Mouse (Mus musculus) layer of hippocampus, postnatal 14 days (tissue): Measurements from ENCODE around the gene Ccdc188. TPM values are rescaled to one million over a fixed set of nuclear protein-coding genes. Genes with fewer than 3 reads are reported as not detected.
"Not testable (repeated sequence)": the region's sequence is repeated elsewhere in the genome, so short reads cannot be mapped to it uniquely, and the experiment has no call there.

Source experiments
- DNase-seq, 2 experiments: peaks; one replicate each; pipeline ENCODE4 v3.0.0; 2021 to 2022; ENCODE audit warnings: low spot score in 2 of 2, mixed read lengths in 1 of 2
- long read RNA-seq, 2 experiments: library from polyadenylated mRNA; stranded (forward); transcript quantifications; one replicate each; pipeline ENCODE4 v2.0.0; 2021
- total RNA-seq, 2 experiments: library from RNA; stranded (reverse); gene quantifications; 2 replicates each; pipeline ENCODE4 v1.2.3; 2021

Gene Ccdc188
- not detected for total RNA-seq
- long read RNA-seq, experiment 1, result 0 reads
- long read RNA-seq, experiment 2, result 0 reads

DNA sequence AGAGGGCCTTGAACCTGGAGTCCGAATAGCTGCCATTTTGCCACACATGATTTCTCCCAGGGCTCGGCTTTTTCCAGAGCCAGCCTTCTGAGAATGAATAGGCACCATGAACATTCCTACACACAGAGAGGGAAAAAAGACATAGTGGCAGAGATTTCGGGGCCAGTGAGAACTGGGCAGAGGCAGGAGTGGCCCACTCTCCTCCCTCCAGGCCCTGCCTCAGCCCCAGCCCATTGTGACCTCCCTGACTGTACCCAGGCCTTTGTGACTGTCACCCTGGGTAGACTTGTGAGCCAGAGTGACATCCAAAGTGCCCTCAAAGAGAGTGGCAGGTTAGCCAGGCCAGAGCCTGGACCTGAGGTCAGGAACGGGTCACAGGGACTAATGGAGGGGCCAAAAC, at the start of gene Ccdc188:
Ccdc188 (plus strand) TSS at position 301 of the 400 bp plus-strand sequence.
- no peak for DNase-seq

DNA sequence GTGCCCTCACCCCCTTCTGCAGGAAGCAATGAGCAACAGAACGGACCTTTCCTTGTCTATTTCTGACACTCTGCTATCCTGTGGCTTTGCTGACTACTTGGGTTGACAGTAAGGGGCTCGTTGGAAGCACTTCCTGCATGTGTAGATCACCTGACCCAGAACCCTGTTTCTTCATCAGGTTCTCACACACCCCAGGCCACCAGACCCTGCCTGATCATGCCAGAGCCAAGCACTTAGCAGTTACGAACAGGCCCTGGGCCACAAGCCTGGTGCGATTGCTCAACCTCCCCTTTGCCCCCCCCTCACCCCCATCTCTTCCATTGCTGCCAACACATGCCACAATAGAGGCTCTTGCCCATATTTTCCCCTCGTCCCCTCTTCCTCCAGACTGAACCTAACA, 48.5 kb upstream of the Ccdc188 start:
- DNase-seq, result no peak

- no peak for DNase-seq
These were observed 47.9 kb upstream of the Ccdc188 start for GRCm38 (mm10) chr16:18169776-18170175.

DNA sequence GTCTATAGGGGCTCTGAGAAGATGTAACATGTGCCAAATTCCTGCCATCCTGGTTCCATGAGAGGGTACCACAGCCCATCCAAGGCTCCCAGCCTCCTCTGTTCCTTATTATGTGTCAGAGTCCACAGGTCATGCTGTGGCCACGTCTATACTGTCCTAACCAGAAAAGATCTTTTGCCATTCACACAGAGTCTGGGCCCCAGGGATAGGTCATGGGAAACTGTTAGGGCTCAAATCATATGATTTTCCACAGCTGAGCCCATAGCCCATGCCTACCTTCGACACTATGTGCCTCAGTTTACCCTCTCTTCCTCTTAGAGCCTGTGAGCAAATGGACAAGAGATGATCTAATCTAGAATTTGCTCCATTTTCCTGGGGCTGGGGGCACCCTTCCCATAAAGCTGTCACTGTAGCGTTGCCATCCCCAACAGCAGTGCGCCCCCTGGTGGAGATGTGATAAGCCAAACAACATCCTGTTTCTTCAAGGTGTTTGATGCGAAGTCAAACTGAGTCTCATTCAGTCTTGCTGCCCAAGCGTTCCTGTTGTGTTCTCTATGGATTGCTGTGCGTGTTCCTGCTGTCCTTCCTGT, 45.3 kb upstream of the Ccdc188 start:
- DNase-seq, result peak; percentile 84 to 89

- peak; percentile 34 to 46 for DNase-seq
These were observed 44.4 kb upstream of the Ccdc188 start for GRCm38 (mm10) chr16:18173231-18173630.

DNA sequence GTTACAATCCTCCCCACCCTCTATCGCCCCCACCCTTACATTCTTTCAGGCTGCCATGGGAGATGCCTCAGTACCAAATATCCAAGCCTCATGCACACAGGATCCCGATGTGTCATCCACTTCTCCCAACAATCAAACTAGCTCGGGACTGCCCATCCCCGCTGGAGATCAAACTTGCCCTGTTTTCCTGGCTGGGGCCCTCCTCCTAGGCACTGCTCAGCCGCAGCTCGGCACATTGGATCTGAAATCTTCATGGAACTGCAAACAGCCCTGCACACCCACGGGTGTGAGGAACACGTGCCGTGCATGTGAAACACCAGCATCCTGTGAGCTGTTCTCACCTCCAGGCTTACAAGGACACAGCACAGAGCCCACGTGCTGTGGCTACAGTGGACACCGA, 43.9 kb upstream of the Ccdc188 start:
- no peak for DNase-seq

DNA sequence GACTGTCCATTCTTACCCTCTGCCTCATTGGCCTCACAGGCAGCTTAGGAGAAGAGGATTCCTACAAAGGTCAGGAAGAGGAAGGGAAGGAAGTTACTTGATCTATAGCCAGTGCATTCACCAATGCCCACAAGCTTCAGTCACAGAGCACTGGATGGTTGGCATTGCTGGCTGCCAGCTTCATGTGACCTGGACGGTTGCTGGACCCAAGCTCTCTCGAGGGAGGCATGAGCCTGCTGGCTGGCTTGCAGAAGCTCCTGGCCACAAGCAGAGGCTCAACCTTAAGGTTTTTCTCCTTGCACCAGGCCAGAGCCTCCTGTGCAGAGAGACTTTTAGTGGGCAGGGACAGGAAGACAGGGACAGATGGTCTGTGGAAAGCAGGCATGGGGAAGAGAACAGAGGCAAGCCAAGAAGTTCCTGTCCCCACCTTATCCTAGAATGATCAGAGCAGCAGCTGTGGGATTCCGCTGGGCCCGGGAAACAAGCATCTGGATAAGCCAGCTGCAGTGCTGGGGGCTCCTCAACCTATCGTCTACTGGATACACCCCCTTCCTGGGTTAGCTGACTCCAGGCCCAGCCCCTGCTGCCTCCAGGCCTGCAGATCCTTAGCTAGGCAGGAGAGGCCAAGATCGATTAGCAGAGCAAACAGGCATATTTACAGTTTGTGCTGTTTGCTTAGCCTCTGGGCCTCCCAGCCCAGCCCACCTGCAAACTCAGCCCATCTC, 41.7 kb upstream of the Ccdc188 start:
- no peak for DNase-seq

DNA sequence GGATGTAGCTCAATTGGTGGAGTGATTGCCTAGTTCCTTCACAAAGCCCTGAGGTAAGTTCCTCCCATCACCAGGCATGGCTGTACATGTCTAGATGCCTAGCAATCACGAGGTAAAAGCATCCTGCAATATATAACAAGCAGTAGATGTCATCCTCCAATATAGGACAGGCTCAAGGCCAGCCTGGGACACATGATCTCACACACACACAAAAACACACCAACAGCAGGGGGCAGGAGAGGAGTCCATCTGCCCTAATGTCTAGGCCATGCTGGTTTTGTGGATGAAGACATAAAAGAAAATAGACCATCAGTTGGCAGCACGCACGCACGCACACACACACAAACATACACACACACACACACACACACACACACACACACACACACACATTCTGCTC, 40.9 kb upstream of the Ccdc188 start:
- no peak for DNase-seq

GRCm38 (mm10) chr16:18179591-18179990, 38.1 kb upstream of the Ccdc188 start:
- no peak for DNase-seq

- DNase-seq, result no peak
These were observed 36.3 kb upstream of the Ccdc188 start for GRCm38 (mm10) chr16:18181398-18181797.

GRCm38 (mm10) chr16:18182766-18183165, 34.9 kb upstream of the Ccdc188 start:
- no peak for DNase-seq

- DNase-seq, result no peak
These were observed 31.8 kb upstream of the Ccdc188 start for GRCm38 (mm10) chr16:18185715-18186449.

DNA sequence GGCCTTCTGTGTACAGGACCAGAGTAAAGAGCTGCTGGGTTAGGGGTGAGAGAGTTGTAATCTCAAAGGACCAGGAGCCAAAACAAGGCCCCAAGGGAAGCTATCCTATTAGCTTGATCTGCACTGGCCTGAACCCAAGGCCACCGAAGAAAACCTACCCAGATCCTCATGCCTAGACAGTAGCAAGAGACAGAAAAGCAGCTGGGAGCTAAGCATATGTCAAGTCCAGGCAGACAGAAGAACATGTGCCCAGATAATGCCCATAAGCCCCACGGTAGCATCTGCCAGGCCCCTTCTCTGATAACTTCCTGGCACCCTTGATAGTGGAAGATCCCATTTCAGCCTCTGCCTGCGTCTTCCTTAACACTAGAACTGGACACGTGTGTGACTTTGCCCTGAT, 30.9 kb upstream of the Ccdc188 start:
- no peak for DNase-seq

DNA sequence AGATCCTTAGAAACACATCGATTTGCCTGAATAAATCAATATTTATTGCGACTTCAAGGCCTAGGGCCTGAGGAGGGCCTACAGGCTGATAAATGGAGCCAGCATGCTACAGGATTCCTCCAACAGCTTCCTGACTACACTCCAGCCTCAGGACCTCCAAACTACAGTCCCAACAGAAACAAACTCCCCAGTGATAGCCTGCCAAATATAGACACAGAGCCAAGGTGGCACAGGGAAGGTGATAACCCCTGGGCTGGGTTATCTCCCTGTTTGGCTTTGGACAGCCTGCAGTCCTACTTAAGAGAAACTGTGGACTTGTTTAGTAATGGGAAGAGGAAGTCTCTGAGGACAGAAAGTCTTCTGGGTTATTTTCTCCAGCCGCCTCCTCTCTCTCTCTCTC, 30.5 kb upstream of the Ccdc188 start:
- no peak for DNase-seq

DNA sequence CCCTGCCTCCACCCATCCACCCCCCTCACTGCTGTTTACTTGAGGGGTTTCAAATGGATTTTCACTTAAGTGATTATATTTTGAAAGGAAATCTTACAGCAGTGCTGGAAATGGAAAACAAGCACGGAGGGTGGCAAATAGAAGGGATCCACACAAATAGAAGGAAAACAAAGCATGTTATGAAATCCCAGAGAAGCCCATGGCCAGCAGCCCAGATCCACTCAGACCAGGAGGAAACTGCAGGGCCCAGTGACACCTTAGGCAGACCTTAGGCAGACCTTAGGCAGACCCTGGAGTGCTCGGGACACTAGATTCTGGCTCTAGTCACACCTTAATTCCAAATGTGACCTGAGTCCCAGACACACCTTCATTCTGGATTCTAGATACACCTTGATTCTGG, 26.7 kb upstream of the Ccdc188 start:
- DNase-seq, result no peak

DNA sequence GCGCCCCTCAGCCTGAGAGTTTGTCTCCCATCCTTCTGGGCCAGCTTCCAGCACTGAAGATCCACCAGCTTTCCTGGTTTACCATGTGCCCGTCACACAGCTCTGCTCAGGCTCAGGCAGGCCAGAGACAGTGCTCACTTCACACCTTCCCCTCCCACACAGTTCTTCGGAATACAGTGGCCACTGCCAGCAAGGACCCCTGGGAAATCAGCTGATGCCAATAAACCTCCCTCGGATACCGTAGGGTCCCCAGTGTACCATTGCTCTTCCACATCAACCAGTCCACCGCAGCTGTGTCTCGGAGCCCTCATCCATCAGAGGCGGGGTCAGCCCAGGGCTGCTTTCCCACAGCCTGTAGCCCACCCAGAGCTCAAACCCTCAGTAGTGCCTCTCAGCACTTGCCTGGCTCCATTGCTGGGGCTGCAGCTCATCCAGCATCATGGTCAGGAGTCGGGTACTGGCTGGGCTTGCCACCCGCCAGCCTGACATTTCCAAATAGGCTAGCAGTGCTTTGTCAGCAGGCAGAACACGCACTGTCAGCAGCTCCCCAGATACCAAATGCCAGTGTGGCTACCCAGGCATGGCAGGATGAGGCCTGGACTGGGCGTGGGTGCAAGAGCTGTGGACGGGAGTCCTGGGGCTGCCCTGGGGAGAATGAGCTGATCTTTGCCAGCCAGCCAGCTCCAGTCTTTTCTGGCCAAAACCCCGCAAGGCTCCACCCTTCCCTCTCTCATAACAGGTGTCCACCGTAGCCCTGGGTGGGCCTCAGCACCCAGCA, 23.3 kb upstream of the Ccdc188 start:
- DNase-seq, result no peak

GRCm38 (mm10) chr16:18195068-18195467, 22.6 kb upstream of the Ccdc188 start:
- peak; percentile 48 to 55 for DNase-seq

GRCm38 (mm10) chr16:18195561-18195960, 22.1 kb upstream of the Ccdc188 start:
- DNase-seq, result not testable (repeated sequence)

GRCm38 (mm10) chr16:18197881-18198280, 19.8 kb upstream of the Ccdc188 start:
- DNase-seq, result no peak

DNA sequence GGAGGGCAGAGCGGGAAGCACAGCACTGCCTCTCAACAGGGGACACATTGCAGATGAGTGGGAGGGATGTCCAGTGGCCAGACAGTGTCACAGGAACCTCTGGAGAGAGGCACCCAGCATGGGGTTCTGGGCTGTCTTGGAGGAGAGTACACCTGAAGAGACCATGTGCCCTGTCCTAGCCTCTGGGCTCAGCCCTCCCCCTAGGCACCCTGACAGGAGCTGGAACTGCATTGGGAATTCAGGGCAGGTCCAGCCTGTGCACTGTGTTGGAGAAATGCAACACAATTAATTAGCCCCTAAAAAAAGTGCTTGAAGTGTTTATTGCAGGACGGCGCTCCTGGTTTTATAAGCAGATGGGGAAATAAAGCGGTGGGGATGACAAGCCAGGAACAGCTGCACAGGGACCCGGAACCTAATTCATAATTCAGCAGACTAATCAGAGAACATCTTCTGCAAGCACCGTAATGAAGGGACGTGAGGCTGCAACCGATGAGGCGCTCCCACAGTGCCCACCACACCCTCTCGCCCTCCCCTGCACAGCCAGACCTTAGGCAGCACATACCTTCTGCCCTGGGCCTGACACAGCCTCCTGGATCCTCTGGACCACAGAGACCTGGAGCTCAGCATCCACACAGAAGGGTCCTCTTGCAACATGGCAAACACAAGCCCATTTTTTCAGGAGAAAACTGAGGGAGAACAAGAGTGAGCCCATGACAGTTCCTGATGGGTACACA, 19.1 kb upstream of the Ccdc188 start:
- no peak for DNase-seq

GRCm38 (mm10) chr16:18200062-18200461, 17.6 kb upstream of the Ccdc188 start:
- DNase-seq, result no peak
